Mouse (Mus musculus) urinary bladder, postnatal 10 days (tissue): ENCODE results near the gene Lmntd2.

Experiments
- DNase-seq: peaks from one replicate; pipeline ENCODE4 v3.0.0; 2022; ENCODE audit warnings: low spot score

Lmntd2 gene

DNA sequence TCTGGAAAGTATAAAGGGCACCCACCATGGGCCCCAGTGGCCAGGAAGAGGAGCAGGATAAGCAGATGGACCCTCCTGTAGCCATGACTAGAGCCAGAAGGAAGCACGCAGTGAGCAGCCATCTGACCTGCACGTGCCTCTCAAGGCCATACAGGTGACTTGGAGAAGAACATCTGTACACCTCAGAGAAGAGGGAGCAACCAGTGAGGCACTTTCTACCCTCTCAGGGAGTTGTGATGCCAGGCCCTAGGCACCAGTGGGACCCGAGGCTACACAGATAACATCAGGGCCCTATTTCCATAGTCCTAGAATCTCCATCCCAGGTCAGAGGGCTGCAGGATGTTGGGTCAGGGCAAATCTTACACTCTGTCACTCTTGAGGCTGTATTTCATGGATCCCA, 23.7 kb downstream of the Lmntd2 start:
- no peak for DNase-seq

DNA sequence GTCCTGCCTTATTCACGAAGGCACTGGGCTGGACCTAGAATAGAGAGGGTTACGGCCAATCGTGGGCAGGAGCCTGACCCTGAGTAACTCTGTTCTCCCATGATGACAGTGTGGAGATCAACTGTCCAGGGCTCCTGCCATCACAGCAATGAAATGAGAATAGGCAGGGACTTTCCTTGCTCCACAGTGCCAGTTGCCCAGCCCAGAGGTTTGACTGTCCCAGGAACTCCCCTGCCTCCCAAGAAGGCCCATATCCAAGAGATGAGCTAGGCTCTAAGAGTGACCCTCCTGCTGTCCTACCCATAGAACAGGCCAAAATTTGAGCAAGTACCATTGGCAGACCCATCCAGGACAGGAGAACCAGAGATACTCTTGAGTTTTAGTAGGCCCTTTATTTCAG, 25.1 kb downstream of the Lmntd2 start:
- no peak for DNase-seq

DNA sequence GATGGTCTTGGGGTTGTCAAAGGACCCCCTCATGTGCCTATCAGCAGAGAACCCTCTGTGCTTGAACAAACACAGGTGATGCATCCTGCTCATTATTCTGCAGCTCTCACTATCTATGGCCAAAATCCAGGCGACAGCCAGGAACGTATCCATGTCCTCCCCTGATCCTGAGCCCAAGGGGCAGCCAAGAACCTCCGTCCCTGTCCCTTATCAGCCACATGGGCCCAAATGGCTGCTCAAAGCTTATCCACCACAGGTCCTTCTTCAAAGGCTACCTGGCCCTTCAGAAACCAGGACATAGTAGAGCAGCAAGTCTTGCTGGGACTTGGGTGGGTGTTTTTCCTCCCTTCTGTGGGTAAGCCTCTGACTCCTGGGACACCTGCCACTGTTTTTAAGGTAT, 25.7 kb downstream of the Lmntd2 start:
- DNase-seq, result no peak

DNA sequence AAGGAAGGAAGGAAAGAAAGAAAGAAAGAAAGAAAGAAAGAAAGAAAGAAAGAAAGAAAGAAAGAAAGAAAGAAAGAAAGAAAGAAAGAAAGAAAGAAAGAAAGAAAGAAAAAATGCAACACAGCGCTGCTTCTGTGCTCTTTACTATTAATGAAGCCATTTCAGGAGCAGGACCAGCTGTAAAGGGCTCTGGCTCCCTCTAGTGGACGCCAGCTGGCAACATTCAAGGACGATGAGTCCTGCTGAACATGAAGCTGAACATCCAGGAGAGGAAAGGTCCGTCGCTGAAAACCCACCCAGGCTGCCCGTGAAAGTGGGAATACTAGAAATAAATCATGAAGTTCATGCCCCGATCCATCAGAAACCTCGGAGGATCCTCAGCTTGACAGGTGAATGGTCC, 37.7 kb downstream of the Lmntd2 start:
- peak; percentile 53 for DNase-seq

DNA sequence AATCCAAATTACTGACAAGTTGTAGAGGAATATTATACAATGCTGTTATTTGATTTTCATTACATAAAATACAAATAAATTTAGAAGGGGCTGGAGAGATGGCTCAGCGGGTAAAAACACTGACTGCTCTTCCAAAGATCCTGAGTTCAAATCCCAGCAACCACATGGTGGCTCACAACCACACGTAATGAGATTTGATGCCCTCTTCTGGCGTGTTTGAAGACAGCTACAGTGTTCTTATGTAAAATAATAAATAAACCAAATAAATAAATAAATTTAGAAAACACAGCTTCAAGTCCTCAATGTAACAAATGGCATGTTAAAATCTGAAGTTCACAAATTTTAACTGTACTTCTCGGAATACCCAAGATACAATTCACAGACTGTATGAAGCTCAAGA, 38.8 kb downstream of the Lmntd2 start:
- DNase-seq, result no peak

DNA sequence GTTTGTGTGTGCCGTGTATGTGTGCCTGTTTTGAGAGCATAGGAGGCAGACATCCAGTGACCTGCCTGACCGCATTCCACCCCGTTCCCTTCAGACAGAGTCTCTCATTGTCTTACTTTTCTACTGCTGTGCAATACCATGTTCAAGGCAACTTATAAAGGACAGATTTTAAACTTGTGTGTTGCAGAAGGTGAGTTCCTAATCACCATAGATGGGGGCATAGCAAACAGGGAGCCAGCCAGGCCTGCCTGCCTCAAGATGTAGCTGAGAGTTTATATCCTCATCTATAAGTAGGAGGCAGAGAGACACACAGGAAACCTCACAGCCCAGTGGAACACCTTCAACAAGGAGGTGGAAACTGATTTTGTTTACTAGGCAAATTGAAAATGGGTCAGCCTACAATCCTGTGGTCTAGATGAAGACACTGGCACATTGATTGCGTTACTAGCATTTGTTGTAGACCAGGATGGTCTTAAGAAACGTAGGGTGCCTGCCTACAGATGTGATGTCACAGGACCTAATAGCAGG, 40.5 kb downstream of the Lmntd2 start:
- no peak for DNase-seq

DNA sequence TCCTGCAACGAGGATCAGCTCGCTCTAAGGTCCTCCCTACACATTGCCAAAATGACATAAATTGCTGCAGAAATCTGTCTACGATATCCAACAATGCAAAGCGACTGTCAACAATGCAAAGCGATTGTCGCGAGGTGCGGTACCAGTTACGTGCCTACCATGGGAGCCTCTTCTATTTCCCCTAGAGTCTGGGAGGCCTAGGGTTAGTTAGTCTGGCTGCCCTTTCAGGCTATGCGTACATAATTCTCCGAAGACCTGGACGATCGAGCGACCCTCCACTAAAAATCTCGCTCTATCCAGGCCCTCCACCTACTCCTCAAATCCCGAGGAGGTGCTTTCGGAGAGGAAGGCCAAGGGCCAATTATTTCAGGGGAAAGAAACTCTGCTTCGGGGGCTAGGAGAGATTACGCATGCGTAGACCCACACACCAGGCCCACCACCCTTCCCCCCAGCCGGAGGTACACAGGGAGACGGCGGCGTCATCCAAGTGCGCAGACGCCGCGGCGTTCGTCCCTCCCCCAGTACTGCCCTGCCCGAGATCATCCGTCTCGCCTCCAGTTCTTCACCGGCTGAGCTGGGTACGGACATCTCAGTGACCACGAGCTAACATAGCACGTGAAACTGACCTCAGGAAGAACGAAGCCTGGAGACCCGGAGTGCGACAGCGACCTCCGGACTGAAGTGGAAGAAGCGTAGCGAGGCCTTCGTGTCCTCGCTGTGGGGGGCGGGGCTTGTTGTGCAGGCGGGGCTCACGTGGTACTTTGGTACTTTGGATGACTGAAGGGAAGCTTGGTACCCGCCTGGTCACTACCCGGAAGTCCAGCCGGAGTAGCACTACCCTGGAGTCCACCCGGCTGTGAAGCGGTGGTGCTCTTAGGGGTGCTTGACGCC, 41.5 kb downstream of the Lmntd2 start, which contains the start of gene Rnh1:
Gene Rnh1, minus strand, starts transcription at position 742 of the 891 bp plus-strand sequence.
- DNase-seq, result peak; percentile 66

DNA sequence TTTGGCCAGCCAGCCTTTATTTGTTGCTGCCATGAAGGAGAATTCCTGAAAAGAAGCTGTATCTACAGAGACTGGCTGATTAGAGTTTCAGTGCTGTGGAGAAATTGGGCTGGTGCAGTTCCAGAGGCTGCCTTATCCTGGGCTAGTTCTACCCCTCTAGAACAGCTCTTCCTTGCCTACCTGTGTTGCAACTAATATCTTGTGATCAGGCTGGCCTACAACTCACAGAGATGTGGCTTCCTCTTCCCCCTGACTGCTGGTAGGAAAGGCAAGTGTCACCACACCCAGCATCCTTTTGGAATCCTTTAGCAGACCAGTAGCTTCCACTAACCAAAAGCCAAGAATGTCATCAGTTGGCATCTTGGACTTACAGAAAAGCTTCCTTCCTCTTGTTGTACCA, 44.0 kb downstream of the Lmntd2 start:
- no peak for DNase-seq

DNA sequence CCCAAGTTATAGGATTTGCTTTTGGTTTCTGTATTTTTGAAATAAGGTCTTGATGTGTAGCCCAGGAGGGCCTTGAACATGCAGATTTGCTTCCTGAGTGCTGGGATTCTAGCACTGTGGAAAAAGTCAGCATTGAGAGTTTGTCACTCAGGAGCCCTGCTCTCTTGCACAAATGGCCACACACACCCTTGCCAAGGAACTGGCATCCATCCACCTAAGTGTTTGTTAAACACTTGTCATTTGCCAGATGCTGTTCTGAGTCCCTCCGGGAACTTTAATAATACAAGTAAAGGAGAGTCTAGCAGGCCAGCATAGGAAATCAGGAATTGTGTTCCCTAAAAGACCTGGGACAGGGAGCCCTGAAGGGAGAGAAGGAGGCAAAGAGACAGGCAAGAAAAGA, 44.6 kb downstream of the Lmntd2 start:
- DNase-seq, result no peak

DNA sequence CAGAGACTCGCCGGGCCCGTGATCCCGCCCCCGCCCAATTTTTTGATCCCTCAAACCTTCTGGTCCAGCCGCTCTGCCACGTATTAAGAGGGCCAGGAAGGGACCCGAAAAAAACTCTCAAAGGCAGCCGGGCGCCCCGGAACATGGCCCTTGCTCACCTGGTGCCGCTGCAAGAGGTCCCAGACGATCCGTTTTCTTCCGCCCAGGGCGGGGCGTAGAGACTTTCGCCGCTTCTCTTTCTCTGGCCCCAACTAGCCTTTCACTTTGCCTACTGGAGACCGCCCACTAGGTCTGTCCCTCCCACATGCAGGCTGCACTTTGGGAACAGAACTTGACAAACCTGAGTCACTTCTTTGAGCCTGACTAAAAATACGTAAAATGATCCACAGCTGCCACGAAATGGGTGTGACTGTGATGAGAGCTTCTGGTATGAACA, 45.3 kb downstream of the Lmntd2 start:
- no peak for DNase-seq

DNA sequence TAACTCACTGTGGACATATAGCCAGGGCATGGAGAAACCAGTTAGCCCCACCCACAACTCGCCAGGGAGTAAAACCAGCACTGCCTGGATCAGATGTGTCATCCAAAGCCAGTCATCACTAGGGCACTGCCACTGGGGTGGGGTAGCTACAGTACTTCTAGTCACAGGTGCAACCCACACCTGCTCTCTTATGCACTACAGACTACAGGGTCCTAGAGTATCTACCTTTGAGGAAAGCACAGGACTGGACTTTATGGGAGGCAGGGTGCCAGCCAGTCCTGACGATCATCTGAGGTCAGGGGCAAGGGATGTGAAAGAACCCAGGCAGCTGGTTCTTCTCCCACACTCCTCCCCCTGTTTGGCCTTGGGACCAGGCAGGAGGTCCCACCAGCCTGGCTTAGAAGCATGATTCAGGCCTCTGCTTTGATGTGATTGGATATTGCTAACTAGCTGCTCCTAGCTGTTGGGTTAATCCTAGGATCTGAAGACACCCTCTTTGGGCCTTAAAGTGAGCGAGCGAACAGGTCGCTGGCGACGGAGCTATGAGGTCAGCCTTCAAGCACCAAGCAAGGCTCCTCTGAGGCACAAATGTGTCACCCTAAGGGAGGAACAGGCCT, 45.9 kb downstream of the Lmntd2 start:
- no peak for DNase-seq

DNA sequence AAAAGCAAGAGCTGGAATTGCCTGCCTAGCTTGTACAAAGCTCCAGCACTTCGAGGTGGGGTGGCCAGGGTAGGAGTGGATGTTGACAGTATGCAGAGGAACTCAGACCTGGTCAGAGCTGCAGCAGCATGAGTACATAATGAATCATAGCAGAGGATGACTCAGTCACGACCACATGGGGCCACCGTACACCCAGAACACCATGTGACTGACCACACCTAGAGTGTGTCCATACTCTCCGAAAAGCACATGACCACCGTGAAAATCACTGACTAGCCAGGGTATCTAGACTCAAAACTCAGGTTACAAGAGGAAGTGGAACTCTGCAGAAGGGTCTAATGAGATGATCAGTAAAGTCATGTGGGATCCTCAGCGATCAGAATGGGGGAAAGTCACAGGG, 49.0 kb downstream of the Lmntd2 start:
- DNase-seq, result no peak

DNA sequence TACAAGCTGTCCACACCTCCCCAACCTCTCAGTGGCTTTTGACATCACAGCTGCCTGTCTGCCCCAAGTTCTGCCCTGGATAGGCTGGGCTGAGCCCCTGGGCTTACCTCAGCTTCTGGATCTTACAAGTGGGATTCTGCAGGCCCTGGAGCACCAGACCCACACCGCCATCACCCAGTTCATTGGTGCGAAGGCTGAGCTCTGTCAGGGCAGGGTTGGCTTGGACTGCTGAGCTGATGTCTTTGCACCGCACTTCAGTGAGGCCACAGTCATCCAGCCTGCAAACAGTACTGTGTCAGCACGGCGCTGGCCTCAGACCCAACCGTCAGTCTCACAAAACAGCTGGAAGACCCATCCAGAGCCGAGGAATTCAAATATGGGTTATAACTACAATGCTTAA, 49.5 kb downstream of the Lmntd2 start:
- DNase-seq, result no peak
